Mouse (Mus musculus) adrenal gland (tissue): Measurements from ENCODE around the gene Cmklr1.

Experiments used
- intact Hi-C: fragments of 180-260 bp; cut with DNase I; formaldehyde crosslinking; loops from one replicate; pipeline ENCODE4 v1.15.1; 2025

Gene Cmklr1

GRCm38 (mm10) chr5:113590010-113590640, 60.1 kb downstream of the Cmklr1 start:
- intact Hi-C loops = no loop called here

- intact Hi-C loops = loop anchor here (5.0 kb wide), 1 partner anchor 136 kb away; the partner anchor contains the start of gene 1700069L16Rik
Observed at GRCm38 (mm10) chr5:113586458-113586849, 63.8 kb downstream of the Cmklr1 start.

GRCm38 (mm10) chr5:113585619-113586457, 64.4 kb downstream of the Cmklr1 start:
- intact Hi-C loops = loop anchor here (5.0 kb wide), 1 partner anchor 136 kb away; the partner anchor contains the start of gene 1700069L16Rik

- intact Hi-C loops = no loop called here
Observed at GRCm38 (mm10) chr5:113584439-113584838, 65.8 kb downstream of the Cmklr1 start.

- intact Hi-C loops = no loop called here
Observed at GRCm38 (mm10) chr5:113583424-113584162, 66.6 kb downstream of the Cmklr1 start.

GRCm38 (mm10) chr5:113580801-113581200, 69.4 kb downstream of the Cmklr1 start:
- intact Hi-C loops = no loop called here

- intact Hi-C loops = no loop called here
Observed at GRCm38 (mm10) chr5:113580248-113580647, 70.0 kb downstream of the Cmklr1 start.

GRCm38 (mm10) chr5:113579128-113579527, 71.1 kb downstream of the Cmklr1 start:
- intact Hi-C loops = no loop called here

- intact Hi-C loops = no loop called here
Observed at GRCm38 (mm10) chr5:113578428-113578827, 71.8 kb downstream of the Cmklr1 start.

- intact Hi-C loops = no loop called here
Observed at GRCm38 (mm10) chr5:113577555-113577954, 72.7 kb downstream of the Cmklr1 start.

- intact Hi-C loops = no loop called here
Observed at GRCm38 (mm10) chr5:113570056-113570717, 80.0 kb downstream of the Cmklr1 start.

- intact Hi-C loops = no loop called here
Observed at GRCm38 (mm10) chr5:113565858-113566257, 84.4 kb downstream of the Cmklr1 start.

GRCm38 (mm10) chr5:113565101-113565854, 84.9 kb downstream of the Cmklr1 start:
- intact Hi-C loops = no loop called here

GRCm38 (mm10) chr5:113564463-113564862, 85.8 kb downstream of the Cmklr1 start:
- intact Hi-C loops = no loop called here
